Mouse (Mus musculus) thymus, postnatal 0 days (tissue): ENCODE measurements at regions not wholly inside any gene's neighbourhood (a gene's known extent, or its start where the extent isn't known, plus 50 kb on each side); places are given as distances from the start of the nearest gene placed in this dataset.

Experiments used
- DNase-seq: peaks from one replicate; pipeline ENCODE4 v3.0.0-alpha.2; 2015; ENCODE audit warnings: low spot score

GRCm38 (mm10) chr7:72900816-72901215, 474.5 kb upstream of the Rgma start:
- no peak for DNase-seq

DNA sequence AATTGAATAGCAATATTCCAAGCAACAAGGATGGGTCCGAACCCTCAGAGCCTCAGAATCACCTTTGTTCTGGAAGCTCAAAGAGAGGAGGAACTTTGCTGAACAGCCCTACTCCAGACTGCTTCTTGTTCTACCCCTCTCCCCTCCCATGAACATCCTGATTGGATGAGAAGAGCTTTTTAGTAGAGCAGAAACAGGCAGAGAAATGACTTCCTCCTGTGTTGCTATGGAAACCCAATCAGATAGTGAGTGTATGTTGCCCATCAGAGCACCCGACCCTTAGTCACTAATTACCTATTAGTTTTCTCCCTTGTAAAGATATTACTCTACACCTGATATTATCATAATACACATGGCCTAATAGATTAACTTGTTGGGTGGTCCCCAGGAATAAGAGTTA, 469.4 kb upstream of the Rgma start:
- DNase-seq, result no peak

DNA sequence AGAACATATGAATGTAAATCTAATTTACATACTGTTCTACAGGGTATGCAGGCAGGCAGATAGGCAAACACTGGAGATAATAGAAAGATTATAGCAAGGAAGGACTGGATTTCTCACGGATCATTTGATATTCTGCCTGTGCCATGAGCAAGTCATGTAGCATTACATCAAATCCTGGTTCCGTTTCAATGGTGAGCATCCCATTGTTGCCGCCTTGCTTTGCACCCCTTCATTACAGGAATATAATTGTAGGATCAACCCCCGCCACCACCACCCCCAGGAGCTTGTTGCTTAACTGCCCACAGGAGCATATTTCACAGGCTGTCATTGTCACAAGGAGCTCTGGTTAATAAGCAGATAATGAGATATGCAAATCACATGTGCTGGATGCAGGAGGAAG, 468.8 kb upstream of the Rgma start:
- DNase-seq, result no peak

DNA sequence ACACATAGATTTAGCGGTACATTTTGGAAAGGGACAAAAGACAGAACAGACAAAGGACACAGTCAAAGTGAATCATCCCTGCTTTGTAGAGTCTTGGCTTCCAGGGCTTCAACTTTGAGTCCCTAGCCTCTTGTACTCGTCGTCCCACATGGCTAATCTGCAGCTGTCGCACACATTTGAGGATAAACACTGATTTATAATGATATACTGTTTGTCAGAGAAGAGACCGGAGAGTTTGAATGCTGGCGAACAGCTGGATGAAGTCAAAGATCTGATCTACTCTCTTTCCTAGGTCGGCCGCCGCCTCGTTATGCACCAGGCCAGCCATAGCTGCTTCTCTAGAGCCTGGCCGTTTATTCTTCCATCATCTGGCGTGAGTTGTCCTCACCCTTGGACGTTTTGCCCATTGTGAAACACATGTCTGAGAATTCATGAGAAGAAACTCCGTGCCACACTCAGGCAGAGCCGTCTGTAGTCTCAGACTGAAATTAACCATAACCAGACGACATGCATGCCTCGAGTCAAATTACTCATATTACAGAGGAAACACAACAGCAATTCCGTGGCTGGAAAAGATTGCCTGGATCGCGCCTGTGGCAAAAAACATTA, 448.4 kb upstream of the Rgma start:
- DNase-seq, result no peak

DNA sequence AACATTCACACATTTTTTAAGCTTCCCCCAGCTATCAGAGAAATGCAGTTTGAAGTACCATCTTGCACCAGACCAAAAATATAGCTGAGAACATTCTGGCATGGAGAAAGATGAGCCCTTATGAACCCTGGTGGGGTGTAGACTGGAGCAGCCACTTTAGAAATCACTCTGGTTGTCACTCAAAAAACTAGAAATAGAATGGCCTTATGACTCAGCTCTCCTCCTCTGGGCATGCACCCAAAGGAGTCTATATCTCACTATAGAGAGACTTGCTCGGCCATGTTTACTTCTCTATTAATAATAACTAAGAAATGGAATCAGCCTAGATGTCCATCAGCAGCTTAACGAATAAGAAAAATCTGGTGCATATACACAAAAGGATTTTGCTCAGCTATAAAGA, 436.5 kb upstream of the Rgma start:
- no peak for DNase-seq

GRCm38 (mm10) chr7:72947531-72947930, 427.8 kb upstream of the Rgma start:
- DNase-seq, result no peak

DNA sequence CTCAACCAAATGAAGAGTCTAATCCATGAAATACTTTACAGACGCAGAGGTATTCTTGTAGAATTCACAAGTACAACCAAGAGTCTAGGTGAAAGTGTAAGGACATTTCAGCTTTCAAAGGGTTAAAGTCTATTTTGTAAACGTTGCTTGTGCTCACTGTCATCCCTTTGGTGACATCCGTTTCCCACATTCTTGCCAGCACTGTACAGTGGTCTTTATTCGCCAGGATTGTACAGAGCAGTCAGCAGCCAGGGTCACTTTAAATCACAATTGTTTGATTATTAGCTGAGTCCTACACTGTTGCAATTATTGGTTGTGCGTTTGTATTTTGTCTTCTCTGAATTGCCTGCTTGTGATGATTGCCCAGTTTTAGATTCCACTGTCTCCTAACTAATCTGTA, 427.3 kb upstream of the Rgma start:
- DNase-seq, result no peak

DNA sequence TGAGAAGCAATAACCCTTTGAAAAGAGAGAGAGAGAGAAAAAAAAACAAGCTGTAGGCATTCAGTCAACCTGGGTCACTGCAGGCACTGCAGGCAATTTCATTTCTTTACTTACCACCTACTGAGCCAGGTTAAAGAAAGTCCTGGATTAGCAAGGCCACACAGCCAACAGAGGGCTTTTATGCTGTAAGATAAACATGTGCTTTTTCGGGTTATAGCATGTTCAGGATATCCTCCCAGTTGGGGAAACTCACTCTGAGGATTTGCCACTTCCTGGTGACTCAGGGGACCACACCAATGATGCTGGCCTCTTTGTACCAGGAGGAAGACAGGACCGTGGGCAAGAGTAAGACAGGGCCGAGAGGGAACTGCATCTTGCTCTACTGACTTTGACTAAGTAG, 426.6 kb upstream of the Rgma start:
- DNase-seq, result no peak

- DNase-seq, result no peak
Measured at GRCm38 (mm10) chr7:72949886-72950285, 425.4 kb upstream of the Rgma start.

DNA sequence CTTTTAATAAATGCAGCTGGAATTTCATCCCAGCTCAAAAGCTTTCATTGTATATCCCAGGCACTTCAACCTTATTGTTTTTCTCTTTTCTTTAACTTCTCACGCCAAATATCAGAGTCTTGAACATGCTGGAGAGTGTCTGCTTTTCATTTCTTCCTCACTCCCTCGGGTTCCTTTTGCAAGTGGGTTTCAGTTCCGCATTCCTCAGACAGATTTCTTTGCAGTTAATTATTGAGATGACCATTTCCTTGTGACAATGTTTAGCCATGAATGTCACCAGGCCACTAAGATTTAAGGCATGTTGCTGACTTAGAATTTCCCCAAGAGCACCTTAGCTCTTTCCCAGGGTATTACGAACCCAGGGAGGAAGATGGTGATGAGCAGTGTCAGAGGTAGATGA, 417.6 kb upstream of the Rgma start:
- DNase-seq, result no peak

DNA sequence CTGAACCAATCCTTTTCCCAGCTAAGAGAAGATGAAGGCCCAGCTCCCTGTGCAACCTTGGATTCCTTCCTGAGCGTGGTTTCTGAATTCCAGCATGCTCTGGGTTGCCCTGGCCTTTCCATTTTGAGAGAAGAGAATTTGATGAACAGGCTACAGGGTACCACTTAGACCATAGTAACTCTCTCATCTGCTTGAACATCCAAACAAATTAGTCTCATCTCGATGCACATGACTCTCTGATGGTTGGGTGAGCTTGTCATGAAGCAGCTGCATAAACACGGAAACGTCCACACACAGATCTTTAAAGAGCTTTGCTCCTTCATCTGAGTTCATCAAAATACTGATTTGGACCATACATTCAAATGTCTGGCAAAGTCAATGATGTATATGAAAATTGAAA, 414.0 kb upstream of the Rgma start:
- DNase-seq, result no peak

GRCm38 (mm10) chr7:72962815-72963214, 412.5 kb upstream of the Rgma start:
- DNase-seq, result no peak

- no peak for DNase-seq
Measured at GRCm38 (mm10) chr7:72963908-72964307, 411.4 kb upstream of the Rgma start.

- DNase-seq, result no peak
Measured at GRCm38 (mm10) chr7:72968193-72968592, 407.1 kb upstream of the Rgma start.

DNA sequence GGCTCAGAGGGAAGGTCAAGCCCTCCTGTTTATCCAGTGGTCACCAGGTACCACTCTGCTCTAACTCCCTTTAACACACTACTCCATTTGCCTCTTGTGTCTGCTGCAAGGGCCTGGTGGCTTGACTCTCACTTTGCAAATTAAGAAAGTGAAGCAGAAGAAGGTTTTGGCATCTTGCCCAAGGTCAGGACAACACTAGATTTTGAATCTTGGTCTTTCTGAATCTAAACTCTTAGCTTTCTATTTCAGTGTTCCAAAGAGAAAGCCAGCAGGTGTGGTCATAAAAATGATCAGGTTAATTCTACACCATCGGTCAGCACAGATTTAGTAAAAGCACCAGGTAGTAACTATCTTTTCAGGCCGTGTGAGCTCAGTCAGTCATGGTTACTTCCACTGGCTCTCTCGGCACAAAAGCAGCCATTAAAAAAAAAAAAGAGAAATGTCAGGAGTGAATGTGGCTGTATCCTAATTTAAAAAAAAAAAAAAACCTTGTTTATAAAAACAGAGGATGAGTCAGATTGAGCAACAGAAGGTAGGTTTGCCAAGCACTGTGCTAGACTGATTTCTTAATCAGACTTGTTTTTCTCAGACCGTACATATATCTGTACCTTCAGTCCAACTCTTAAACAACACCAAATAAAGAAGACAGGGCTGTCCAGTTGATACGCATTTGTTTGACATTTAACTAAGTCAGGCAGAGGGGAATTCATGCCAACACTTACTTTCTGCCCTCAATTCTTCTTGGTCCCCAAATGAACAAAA, 403.6 kb upstream of the Rgma start:
- no peak for DNase-seq

GRCm38 (mm10) chr7:72972397-72972796, 402.9 kb upstream of the Rgma start:
- DNase-seq, result no peak

DNA sequence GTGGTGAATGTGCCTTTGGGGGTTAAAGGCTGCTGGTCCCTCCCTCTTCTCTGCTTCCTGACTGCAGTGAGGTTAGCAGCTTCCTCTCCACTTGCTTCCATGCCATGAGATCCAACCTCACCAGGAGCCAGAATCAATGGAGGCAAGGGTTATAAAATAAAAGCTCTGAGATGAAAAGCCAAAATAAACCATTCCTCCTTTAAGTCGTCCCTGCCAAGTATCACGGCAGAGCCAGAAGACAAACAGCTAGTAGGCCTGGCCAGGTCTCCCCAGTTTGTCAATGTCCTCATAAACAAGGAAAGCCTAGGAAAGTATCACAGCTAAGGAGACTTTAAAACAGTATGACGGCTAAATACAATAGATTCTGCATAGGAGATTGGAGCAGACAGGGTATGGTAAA, 401.5 kb upstream of the Rgma start:
- no peak for DNase-seq

DNA sequence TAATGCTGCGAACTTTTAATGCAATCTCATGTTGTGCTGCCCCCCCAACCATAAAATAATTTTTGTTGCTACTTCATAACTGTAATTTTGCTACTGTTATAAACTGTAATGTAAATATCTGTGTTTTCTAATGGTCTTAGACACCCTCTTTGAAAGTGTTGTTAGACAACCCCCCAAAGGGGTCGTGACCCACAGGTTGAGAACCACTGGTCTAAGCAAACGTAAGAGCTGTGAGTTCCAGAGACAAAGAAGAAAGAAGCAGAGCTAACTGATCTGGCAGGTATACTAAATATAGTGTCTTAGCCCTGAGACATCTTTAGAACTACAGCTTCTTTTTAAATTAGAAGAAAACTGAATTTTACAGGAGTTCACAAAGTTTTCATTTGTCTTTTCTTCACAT, 400.9 kb upstream of the Rgma start:
- no peak for DNase-seq

GRCm38 (mm10) chr7:72990559-72991429, 384.5 kb upstream of the Rgma start:
- no peak for DNase-seq

DNA sequence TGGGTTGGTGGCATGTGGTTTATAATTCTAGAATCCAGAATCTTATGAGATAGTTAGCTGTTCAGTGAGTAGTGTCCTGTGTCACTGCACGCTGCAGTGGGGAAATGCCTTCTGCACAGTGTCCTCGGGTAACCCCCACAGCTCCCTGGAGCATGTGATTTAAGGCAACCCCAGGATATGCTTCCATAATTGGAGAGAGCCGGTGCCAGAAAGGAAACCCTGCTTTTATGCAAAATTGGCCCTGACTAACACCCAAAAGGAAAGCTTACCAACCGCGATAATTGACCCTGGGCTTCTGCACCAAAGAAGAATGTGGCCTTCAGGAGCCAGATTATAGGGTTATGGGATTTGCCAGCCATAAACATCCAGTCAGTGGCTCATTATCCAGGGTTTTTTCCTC, 376.9 kb upstream of the Rgma start:
- DNase-seq, result no peak

DNA sequence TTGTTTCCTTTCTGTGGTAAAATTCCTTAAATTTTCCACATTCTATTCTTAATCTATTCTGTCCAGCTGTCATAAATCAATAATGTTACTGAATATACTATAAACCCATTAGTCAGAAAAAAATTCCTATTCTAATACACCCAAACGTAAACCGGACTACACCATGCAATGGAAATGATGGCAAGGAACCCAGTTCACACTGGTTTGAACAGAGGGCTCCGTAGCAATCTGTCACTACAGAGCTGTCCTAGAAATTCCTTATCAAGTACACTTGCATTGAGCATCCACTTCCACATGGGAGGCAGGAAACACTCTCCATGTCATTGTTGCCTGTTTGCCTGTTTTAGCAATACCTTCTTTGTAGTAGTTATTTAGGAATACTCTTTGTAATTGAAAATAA, 356.2 kb upstream of the Rgma start:
- DNase-seq, result no peak

DNA sequence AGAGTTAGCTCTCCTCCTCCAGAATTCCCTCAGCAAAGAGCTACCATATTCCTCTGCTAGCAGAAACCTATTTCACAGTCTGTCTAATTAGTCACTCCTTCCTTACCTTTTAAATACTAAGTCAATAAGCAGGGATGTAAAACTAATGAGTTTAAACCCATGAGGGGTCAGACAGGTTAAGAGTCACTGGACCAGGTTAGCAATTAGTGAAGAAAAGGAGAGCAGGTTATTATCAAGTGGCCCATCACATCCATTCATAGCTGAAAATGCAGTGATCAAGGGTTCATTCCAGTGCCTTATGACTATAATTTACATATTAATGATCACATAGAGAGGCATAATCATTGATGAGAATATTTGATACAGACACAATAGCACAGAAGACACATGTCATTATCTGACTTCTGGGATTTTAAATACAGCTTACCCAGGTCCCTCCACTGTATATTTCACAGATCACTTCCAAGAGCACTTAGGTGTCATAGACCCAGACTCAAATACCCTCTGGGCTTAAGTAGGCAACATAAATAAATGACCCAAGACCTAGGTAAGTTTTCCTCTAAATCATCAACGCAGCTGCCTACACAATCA, 355.4 kb upstream of the Rgma start:
- no peak for DNase-seq
